Mouse (Mus musculus): Measurements from ENCODE around the gene Tbx19.

The Tbx19 gene

DNA sequence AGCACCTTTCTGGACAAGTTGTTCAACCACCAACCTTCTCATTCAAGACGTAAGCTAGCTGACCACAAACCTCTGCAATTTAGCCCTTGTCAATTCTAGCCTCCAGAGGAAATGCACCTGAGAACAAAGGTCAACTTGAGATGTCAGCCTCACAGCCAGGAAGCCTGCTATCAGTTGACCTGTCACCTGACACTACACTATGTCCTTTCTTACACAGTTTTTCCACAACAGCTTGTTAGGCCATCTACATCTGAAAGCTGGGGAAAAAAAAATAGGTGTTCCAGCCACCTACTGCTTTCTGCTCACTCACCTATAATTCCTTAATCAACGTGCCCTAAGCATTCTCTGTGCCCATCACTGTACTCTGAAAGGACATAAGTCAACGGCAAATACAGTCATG is 23.6 kb upstream of the Tbx19 start:
- no peak for DNase-seq (ENCODE audit: low read depth)

DNA sequence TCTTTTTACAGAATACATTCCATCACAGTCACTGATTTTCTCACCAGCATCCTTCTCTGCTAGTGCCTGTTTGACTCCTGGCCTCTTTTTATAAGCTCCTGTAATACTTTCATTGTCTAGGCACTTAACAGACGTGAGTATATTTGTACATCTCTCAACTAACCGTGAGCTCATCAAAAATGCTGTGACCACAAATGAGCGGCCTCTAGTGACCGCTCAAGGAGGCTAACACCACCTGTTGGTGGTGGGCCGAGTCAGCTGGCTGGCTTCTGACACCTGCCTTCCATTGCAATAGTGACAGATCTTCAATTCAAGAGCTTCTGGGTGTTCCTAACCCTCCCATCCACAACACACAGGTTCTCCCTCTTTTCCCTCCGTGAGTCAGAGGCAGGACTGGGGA is 22.8 kb upstream of the Tbx19 start:
- DNase-seq (ENCODE audit: low read depth): no peak

DNA sequence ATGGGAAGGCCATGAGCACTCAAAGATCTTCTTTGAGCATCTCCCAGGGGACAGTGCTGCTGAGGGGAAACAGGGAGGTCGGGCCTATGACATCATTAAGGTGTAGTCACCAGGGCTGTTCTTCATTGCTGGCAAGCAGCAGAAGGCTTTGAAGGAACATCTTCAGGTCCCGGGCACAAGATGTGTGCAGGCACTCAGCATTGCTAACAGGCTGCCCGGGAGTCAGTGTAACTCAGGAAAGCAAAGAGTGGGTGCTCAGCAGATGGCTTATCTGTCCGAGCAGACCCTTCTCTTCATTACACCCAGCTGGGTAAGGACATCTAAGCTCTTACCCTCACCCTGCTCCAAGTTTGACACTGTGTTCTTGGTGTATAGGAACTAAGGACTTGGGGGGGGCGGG is 18.7 kb upstream of the Tbx19 start:
- no peak for DNase-seq (ENCODE audit: low read depth)

DNA sequence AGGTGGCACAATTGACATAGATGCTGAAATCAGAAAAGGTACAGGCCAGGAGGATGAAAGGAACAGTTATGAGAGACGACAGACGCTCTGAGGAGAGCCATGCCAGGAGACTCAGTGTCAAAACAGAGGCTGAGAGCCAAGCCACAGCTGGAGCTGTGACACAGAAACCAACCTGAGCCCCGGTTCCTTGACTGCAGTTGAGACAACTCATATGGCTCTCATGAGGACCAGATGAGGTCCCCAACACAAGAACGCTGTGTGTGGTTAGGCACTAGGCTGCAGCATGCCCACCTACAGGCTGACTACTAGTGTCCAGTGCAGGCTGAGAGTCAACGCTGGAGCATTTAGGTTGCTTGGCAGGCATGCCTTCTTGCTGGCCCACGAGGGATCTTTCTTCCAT is 17.5 kb upstream of the Tbx19 start:
- DNase-seq (ENCODE audit: low read depth): no peak

DNA sequence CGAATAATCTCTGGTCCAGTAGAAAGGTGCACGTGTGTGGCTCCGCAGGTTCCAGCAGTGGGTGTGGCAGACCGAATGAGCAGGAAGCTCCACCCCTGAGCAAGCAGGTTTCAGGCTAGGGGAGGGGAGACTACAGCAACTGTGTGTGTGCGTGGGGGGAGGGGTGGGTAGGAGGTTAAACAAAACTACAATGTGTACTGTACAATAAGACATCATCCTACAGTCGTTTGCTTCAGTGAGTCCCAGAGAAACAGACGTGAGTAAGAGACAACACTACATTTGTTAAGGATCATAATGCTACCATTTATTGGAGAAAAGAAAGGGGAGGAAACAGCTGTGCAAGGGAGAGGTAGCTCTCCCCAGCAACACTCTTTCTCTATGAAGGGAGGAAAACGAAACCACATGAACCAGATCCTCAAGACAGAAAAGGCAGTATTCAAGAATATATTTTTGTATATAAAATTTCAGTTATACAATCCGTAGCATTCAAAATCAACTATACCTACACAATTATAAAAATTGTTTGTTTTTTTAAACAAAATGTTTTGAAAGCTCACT is 13.6 kb upstream of the Tbx19 start:
- peak; percentile 63 for DNase-seq (ENCODE audit: low read depth)

DNA sequence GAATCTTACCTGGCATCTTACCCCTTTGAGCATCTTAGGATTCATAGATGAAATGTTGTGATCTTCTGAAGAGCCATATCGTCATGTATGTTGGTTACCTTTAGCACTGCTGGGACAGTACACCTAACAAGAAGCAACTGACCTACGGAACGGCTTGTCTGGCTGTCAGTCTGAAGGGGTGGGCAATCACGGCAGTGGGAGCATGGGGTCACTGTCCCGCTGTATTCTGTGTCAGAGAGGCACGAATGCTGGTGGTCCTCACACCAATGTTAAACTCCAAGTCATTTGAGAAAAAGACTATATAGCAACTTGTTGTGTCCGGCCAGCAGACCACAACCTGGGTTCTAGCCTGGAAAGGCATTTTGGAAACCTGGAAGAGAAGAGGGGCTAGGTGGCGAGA is 10.7 kb upstream of the Tbx19 start:
- DNase-seq (ENCODE audit: low read depth): no peak

DNA sequence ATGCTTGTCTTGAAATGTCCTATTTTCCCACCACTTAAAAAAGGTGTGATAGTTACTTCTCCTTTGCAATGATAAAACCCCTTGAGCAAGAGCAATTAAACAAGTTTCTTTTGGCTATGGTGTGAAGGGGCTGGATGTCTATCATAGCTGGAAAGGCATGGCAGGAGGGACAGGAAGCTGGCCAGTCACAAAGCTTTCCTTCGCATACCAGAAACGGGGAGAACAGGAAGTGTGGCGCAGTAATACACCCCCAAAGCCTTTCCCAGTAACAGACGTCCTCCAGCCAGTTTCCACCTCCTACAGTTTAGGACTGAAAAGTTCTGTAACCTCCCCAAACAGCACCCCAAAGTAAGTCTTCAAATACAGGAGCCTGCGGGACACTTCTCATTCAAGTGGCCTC is 9.6 kb upstream of the Tbx19 start:
- peak; percentile 44 for DNase-seq (ENCODE audit: low read depth)

DNA sequence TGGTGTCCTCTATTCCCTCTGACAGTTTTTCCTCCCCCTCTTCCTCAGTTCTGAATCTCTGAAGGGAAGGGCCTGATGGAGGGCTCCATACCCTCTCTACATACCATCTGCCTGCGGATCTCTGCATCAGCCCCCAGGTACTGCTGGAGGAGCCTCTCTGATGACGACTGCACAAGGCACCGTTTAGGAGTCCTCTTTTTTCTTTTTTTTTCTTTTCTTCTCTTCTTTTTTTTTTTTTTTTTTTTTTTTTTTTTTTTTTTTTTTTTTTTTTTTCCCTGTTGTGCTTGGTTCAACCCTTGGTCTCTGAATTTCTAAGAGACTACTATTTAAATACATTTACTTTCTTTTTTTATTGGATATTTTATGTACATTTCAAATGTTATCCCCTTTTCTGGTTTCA is 8.9 kb upstream of the Tbx19 start:
- no peak for DNase-seq (ENCODE audit: low read depth)

DNA sequence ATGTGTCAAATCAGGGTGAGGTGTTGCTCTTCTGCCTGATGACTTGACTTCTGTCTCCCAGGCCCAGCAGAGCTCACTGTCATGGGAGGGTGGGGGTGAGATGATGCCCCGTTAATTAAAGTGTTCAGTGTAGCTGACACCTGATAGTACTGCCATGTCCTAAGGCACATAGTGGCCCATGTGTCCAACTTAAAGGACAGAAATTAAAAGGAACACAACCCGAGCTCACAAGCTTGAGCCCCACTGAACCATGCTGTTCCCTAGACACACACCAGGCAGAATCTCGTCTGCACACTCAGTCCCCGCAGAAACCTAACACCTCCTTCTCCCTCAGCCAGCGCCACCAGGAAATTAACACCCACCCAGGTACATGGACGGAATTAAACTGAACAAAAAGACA is 4.3 kb upstream of the Tbx19 start:
- DNase-seq (ENCODE audit: low read depth): no peak

DNA sequence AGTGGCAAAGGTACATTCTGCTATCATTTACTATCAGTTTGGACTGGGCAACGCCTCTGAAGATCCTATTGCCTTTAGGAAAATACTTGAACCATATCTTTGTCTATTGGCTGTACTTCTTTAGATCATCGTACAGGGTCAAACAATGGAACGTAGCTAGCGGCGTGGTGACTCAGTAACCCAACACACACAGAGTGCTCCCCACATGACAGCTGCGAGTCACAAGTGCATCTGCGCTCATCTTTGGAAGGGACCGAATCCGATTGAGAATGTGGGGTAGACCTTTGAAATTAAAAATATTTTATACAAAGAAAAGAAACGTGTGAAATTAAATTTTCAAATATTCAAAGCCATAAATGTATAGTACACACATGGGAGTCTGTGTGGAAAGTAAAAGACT is 1.7 kb downstream of the Tbx19 start:
- no peak for DNase-seq (ENCODE audit: low read depth)

DNA sequence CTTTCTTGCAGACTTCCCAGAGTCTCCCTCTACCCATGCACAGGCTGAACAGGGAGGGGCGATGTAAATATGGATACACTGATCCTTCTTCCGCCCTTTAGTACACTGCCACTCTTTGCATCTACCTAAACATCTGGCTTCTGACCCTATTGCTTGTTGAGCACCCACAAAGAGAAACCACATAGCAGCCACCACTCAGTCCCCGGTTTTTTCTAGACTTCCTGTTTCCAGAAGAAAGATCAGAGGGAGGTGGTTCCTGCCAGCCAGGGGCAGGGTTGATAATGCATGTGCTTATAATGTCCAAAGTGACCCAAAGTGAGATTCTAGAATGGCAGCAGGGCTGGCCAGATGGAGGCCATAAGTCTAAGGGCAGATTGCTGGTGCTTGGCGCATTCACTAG is 6.4 kb downstream of the Tbx19 start:
- peak; percentile 78 for DNase-seq (ENCODE audit: low read depth)

DNA sequence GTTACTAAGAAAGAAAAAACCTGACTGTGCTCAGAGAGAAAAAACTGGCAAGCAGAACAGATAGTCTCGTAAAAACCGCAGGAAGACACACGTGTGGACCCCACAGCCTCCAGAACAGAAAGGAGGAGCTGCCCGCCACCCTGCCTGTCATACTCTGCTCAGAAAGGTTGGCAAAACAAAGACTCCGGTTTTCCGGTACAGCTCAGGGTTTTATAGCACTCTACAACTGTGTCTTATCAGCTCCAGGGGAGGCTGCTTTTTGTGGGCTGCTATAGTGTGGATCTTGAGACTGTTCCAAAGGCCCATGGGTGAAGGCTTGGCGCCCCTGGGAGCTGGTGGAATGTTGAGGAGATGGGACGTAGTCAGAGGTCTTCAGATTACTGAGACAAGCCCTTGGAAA is 9.4 kb downstream of the Tbx19 start:
- no peak for DNase-seq (ENCODE audit: low read depth)

DNA sequence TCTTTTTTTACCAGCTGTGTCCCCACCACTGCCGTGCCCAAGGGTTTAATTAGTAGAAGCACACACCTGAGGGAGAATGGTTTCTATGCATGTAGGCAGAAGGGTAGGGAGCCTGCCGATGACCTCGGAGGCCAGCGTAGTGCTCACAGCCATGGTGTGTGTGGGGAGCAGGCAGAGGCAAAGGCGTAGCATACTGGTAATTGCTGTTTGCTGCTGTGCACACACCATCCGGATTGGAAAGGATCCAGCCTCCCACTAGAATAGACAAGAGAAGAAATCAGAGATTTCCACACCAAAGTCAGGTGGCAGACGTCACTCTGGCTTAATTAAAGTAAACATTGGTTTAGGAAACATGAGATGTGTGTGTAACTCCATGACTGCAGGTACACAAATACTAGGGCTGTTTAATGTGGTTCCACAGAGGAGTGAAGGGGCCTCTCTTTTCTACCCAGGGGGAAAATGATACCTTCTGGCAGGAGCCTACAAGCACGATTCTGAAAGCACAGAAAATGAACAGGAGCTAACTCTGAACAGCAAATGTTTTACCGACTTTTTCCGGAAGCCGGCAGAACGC is 18.1 kb downstream of the Tbx19 start:
- DNase-seq (ENCODE audit: low read depth): no peak

DNA sequence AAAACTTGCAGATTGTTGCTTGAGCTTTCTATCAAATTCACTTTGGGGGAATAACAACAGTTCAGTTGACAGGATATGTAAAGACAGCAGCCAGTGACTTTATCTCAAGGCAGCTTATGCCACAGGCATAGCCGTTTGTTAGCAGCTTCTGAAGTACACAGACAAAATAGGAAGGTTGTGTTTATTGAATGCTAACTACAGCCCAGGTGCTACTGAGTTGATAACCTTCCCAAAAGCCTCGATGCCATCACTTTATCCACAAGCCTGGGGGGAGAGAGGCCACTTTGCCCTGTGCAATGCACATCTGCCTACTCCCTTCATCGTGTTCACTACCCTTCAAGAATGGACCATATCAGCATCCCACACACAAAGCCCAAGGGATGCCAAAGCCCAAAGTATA is 20.3 kb downstream of the Tbx19 start:
- DNase-seq (ENCODE audit: low read depth): no peak

DNA sequence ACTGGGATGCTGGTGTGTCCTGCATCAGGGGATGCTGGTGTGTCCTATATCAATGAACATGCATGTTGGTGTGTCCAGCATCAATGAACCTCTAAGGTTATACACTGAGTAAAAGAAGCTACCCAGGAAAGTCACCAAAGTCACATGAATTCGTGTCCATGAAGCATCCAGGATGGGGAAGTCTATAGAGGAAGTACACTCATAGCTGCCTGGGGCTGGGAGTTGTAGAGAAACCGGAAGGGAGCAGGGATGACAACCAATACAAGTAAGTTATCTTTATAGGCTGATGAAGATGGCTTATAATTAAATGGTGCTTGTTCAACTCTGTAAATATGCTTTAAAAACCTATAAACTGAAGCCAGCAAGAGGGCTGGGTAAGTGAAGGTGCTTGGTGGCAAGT is 26.7 kb downstream of the Tbx19 start:
- no peak for DNase-seq (ENCODE audit: low read depth)

DNA sequence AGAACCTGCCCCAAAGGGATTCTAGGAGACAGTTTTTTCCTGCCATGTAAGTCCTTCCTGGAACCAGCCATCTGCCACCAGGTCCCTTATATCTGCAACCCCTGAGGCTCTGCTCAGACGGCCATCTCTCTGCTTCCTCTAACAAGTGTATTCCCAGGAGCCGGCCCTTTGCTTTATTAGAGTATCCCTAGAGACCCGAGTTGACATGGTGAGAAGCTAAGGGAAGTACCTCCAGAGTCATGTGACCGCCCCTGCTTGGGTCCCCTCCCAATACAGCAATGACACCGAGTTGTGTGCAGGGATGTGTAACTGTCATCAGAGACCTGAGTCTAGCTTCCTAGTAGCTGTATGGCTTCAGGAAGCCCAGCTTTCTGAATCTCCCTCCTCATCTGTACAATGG is 27.3 kb downstream of the Tbx19 start:
- no peak for DNase-seq (ENCODE audit: low read depth)

DNA sequence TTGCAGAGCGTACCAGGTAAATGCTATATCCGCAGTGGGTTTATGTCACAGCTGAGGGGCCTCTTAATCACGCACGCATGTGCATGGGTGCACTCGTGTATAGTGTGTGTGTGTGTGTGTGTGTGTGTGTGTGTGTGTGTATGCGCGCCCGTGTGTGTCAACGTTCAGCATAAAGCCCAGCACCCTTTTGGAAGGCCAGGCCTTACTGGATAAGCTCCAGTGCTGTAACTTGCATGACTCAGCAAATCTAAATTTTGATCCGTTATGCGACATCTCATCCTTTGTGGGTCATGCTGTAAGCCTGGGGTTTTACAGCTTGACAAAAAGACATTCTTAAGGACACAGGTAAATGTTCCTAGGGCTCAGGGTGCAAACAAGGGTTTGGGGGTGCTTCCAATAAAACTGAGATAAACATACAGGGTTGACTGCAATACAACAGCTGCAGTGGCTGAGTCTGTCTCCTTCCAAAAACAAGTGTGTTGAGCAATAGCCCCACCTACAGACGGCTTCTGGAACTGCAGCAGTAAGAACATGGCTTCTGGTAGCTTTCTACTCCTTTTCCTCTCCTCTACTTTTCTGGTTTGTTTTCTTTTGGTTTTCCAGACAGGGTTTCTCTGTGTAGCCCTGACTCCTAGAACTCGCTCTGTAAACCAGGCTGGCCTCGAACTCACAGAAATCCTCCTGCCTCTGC is 28.2 kb downstream of the Tbx19 start:
- peak; percentile 86 for DNase-seq (ENCODE audit: low read depth)

DNA sequence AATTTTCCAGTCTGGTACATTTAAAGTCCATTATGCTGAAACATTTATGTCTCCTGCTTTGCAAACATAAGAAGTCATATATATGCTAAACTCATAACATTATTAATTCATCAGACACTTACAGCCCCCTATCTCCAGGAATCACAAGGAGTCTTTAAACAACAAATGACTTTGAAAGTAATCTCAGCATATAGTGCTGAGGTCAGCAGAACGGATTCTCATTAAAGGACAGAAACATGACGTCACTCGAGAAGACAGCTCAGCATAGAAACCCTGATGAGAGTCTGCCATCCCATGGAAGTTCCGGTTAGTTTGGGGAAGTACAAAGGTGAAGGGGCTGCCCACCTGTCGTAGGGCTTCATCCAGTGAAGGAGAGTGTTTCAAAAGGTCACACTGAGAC is 31.0 kb downstream of the Tbx19 start:
- no peak for DNase-seq (ENCODE audit: low read depth)

DNA sequence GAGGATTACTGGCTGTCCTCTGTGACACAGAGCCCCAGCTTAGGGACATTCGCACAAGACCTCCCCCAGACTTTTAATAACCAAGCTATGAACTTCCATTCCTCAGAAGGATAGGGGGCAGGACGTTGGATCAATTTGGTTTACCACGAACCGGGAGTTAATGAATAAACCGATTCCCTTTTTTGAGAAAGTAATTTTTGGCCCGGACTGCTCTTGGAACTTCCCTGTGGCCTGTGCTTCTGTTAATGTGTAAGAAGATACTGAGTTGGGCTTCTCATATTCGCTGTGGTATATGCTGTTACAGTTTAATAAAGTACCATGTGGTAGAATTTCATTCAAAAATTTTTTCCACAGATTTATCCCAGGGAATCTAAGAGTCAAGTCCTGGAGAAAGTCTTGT is 39.5 kb downstream of the Tbx19 start:
- DNase-seq (ENCODE audit: low read depth): no peak

DNA sequence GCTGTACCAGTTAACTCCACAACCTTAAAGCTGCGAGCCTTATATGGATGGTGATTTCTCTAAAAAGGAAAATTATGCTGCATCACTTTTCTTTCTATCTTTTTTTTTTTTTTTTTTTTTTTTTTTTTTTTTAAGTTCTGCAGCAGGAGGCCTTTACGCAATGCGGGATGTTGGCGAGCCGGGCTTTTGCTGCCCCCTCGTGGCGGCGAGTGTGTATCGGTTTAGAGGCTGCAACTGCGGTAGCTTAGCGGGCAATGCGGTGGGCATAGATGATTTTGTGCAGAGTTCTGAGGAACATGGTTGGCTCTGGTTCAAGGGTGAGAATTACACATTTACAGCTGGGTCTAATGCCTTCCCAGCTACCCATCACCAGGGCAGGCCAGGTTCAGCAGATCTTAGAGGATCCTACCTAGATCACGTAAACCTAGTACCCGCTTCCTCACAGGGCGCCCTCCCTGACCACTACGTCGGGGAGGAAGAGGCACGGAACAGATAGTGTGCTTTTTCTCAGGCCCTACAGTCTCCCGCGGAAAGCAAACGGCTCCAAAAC is 40.1 kb downstream of the Tbx19 start:
- peak; percentile 76 for DNase-seq (ENCODE audit: low read depth)

DNA sequence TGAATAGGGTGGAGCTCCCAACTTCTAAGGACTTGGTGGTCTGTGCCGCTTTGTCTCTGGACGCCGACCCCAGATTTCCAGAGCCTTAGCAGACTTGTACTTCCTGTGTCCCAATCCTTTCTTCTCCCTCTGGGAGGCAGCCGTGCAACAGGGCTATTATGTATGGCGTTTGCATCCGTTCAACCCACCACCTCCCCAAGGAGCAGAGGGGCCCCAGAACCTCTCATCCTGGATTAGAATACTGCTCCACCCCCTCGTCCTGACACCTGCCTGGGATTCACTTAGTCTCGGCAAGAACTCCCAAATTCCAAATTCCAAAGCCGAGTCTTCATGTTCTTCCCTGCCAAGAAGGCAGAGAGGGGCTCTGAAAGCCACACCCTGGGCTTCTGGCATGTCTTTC is 40.8 kb downstream of the Tbx19 start:
- DNase-seq (ENCODE audit: low read depth): no peak

DNA sequence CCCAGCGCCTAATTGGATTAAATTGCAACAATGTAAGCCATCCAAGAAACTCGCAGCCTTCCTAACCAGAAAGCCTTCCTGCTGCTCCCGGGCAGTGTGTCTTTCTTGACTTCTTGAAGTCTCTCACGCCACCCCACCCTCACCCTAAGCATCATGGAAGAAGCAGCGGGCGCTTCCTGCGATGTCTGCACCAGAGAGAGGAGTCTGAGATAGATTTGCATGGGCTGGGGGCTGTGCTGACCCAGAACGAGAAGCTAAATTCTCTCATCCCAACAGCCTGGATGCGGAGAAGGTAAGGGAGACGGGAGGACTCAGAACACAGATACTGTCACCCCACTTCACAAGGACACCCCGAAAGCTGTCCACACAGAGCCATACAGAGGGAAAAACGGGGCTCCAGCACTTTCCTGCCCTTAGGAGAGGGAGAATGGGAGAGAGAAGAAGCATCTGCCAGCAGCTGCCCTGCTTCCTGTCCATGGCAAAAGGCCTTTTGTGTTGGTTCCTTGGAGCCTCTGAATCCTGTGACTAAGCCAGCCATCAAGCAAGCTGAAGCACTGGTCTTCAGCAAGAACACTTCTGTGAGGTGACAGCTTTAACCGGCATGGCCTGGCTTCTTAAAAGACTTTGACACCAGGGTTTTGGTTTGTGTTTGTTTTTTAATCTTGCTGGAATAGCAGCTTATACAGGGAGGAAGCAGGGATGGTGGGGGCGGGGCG is 41.4 kb downstream of the Tbx19 start:
- DNase-seq (ENCODE audit: low read depth): no peak
